Mouse (Mus musculus) gastrocnemius, postnatal 4 days (tissue): Measurements from ENCODE around the gene Krt79. TPM values are rescaled to one million over a fixed set of nuclear protein-coding genes. Genes with fewer than 3 reads are reported as not detected.

Experiments
- DNase-seq, 2 experiments: peaks; one replicate each; pipeline ENCODE4 v3.0.0; 2021 to 2022; ENCODE audit warnings: low spot score in 2 of 2, mixed read lengths in 2 of 2
- microRNA-seq: library from miRNA; unstranded; fragments of <30 nt; microRNA quantifications from one replicate; pipeline ENCODE4 v1.2.0, GENCODE M21; 2021
- total RNA-seq, 2 experiments: library from RNA; stranded (reverse); gene quantifications; 2 replicates each; pipeline ENCODE4 v1.2.3; 2021

Gene Krt79
- total RNA-seq, 2 experiments from 2014 or later = 0.44 to 0.47 TPM

- no peak for DNase-seq
These were observed 1.4 kb downstream of the Krt79 start for GRCm38 (mm10) chr15:101938600-101939308.

- no peak for DNase-seq
These were observed 7.1 kb downstream of the Krt79 start for GRCm38 (mm10) chr15:101933024-101933423.

GRCm38 (mm10) chr15:101929666-101930065 lies 10.5 kb downstream of the Krt79 start:
- DNase-seq = no peak

- no peak for DNase-seq
These were observed 11.0 kb downstream of the Krt79 start for GRCm38 (mm10) chr15:101929087-101929486.

GRCm38 (mm10) chr15:101927340-101928080 lies 12.6 kb downstream of the Krt79 start:
- no peak for DNase-seq

GRCm38 (mm10) chr15:101925041-101925440 lies 15.1 kb downstream of the Krt79 start:
- no peak for DNase-seq

GRCm38 (mm10) chr15:101924635-101925034 lies 15.5 kb downstream of the Krt79 start, which contains the start of gene Krt4:
Gene Krt4 (minus strand): TSS chr15:101924735.
- DNase-seq = no peak

- DNase-seq = no peak
These were observed 17.8 kb downstream of the Krt79 start for GRCm38 (mm10) chr15:101922296-101922695.

GRCm38 (mm10) chr15:101916072-101916471 lies 24.1 kb downstream of the Krt79 start:
- no peak for DNase-seq

- no peak for DNase-seq
These were observed 35.3 kb downstream of the Krt79 start for GRCm38 (mm10) chr15:101904849-101905248.

- DNase-seq = no peak
These were observed 37.7 kb downstream of the Krt79 start for GRCm38 (mm10) chr15:101902171-101903149.

GRCm38 (mm10) chr15:101895216-101895615 lies 44.9 kb downstream of the Krt79 start:
- DNase-seq = no peak

GRCm38 (mm10) chr15:101892820-101893219 lies 47.3 kb downstream of the Krt79 start, which contains the start of gene Krt76:
Gene Krt76 (minus strand): TSS chr15:101892920.
- no peak for DNase-seq

- DNase-seq = no peak
These were observed 60.3 kb downstream of the Krt79 start for GRCm38 (mm10) chr15:101879776-101880175.

Small RNA genes within 50 kb of the gene (microRNA-seq; reads per million reads assigned to microRNA genes)
- not detected for gene Gm44356

Other genes starting within 250 kb of the Krt79 start
- gene Krt6a, start 246.0 kb downstream of the Krt79 start, total RNA-seq = under 1 TPM in 1 of 2 experiments, not detected in 1; 0.23 TPM
- gene Krt5, start 227.4 kb downstream of the Krt79 start, total RNA-seq = 1 to 10 TPM in 1 of 2 experiments, under 1 TPM in 1; 0.39 to 1.9 TPM
- gene Krt71, start 197.2 kb downstream of the Krt79 start, total RNA-seq = under 1 TPM in 1 of 2 experiments, not detected in 1; 0.39 TPM
- not detected for gene Krt72, start 153.9 kb downstream of the Krt79 start, total RNA-seq
- under 1 TPM in 1 of 2 experiments, not detected in 1; 0.21 TPM for gene Krt73, start 138.0 kb downstream of the Krt79 start, total RNA-seq
- gene Krt2, start 122.2 kb downstream of the Krt79 start, total RNA-seq = not detected
- 1 to 10 TPM in 1 of 2 experiments, under 1 TPM in 1; 0.81 to 3.1 TPM for gene Krt1, start 89.5 kb downstream of the Krt79 start, total RNA-seq
- not detected for gene Krt77, start 70.6 kb downstream of the Krt79 start, total RNA-seq
- not detected for gene Krt76, start 47.4 kb downstream of the Krt79 start, total RNA-seq
- under 1 TPM; 0.44 to 0.67 TPM for gene Krt4, start 15.6 kb downstream of the Krt79 start, total RNA-seq
- gene Krt78, start 14.0 kb upstream of the Krt79 start, total RNA-seq = not detected
- gene Krt8, start 64.2 kb upstream of the Krt79 start, total RNA-seq = 1 to 10 TPM; 4.0 to 4.7 TPM
- gene Krt18, start 87.9 kb upstream of the Krt79 start, total RNA-seq = 1 to 10 TPM; 2.3 to 5.8 TPM
- gene Eif4b, start 133.4 kb upstream of the Krt79 start, total RNA-seq = 100 to 1,000 TPM; 182 to 199 TPM
- 10 to 100 TPM; 58.7 to 59.5 TPM for gene Tns2, start 160.1 kb upstream of the Krt79 start, total RNA-seq
- 10 to 100 TPM; 21.1 to 26.7 TPM for gene Spryd3, start 195.9 kb upstream of the Krt79 start, total RNA-seq
- 10 to 100 TPM; 80.3 to 91.9 TPM for gene Igfbp6, start 204.0 kb upstream of the Krt79 start, total RNA-seq
- under 1 TPM; 0.18 to 0.39 TPM for gene Soat2, start 210.2 kb upstream of the Krt79 start, total RNA-seq